Mouse (Mus musculus): ENCODE data around the gene Prkce. TPM values are rescaled to one million over a fixed set of nuclear protein-coding genes. Genes with fewer than 3 reads are reported as not detected.

The Prkce gene
- polyA plus RNA-seq, 1 experiment, result 4.8 TPM

DNA sequence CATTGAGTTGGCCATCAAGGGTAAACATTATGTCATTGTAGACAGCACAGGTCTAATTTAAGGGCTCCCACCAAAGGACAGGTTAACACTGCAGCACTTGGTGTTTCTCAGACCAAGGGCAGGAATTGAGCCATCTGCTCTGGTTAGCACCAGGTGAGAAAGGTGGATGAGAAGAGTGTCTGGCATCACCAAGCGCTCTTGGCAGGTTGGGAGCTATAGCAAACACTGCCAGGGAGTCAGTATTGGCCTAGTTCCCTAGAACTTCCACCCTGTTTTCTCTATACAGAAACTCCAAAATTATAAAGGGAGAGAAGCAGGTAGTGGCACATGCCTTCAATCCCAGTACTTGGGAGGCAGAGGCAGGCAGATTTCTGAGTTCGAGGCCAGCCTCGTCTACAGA lies 479.6 kb downstream of the Prkce start:
- WGBS, result 82% methylated on average over 3 of the region's 3 CpGs
- Histone ChIP-seq H3K4me3 (replicated peaks; ENCODE audit: control insufficient read depth, low read depth, low read length) (no peak overlapping the region), H3K4me1 (ENCODE audit: control insufficient read depth, insufficient read depth, low read length) (no peaks in the 10 kb centered on the region), H3K27ac (ENCODE audit: control insufficient read depth, insufficient read depth, low read depth, low read length, poor library complexity) (no peak overlapping the region)
- TF ChIP-seq POLR2A (IDR thresholded peaks at IDR 0.05; ENCODE audit: borderline replicate concordance, control insufficient read depth, low read depth, low read length), result no peak
- TF ChIP-seq CTCF (IDR thresholded peaks at IDR 0.05; ENCODE audit: control insufficient read depth, insufficient read depth, low read length), result no peak

DNA sequence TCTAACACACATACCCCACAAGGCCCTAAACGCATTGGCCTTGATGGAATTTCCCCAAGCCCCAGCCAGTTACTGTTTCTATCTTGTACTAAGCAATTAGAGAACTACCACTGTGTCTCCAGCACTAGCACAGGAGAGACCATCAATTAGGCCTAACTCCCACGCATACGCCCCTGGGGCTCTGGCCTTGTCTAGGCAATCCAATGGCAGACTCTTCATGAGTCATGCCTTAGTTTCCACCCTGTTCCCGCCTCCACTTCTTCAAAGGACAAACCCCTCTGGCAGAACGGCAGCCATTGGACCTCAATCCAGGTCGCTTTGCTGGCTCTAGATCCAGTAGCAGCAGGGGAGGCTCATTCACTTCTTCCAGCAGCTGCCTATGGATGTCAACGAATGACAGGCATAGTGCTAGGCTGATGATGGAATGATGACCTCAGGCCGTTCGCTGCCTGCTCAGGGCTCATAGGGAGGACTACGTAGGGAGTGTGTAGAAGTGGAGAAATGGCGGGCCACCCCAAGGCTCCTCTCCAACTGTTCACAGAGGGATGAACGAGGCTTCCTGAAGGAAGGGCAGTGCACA lies 481.4 kb downstream of the Prkce start:
- no peaks in the 10 kb centered on the region for H3K4me1 ChIP-seq (ENCODE audit: control insufficient read depth, insufficient read depth, low read length)
- WGBS, result 87% methylated on average over 12 of the region's 12 CpGs
- no peak overlapping the region for H3K4me3 ChIP-seq (replicated peaks; ENCODE audit: control insufficient read depth, low read depth, low read length)
- no peak overlapping the region for H3K27ac ChIP-seq (ENCODE audit: control insufficient read depth, insufficient read depth, low read depth, low read length, poor library complexity)
- TF ChIP-seq CTCF (IDR thresholded peaks at IDR 0.05; ENCODE audit: control insufficient read depth, insufficient read depth, low read length) (no peak), POLR2A (IDR thresholded peaks at IDR 0.05; ENCODE audit: borderline replicate concordance, control insufficient read depth, low read depth, low read length) (no peak)

- Histone ChIP-seq H3K4me3 (replicated peaks; ENCODE audit: control insufficient read depth, low read depth, low read length) (no peak overlapping the region), H3K4me1 (ENCODE audit: control insufficient read depth, insufficient read depth, low read length) (no peaks in the 10 kb centered on the region), H3K27ac (ENCODE audit: control insufficient read depth, insufficient read depth, low read depth, low read length, poor library complexity) (no peak overlapping the region)
- TF ChIP-seq CTCF (IDR thresholded peaks at IDR 0.05; ENCODE audit: control insufficient read depth, insufficient read depth, low read length) (no peak), POLR2A (IDR thresholded peaks at IDR 0.05; ENCODE audit: borderline replicate concordance, control insufficient read depth, low read depth, low read length) (no peak)
- WGBS, result 83% methylated on average over 6 of the region's 6 CpGs
Measured at GRCm38 (mm10) chr17:86650241-86650640, 482.7 kb downstream of the Prkce start.

DNA sequence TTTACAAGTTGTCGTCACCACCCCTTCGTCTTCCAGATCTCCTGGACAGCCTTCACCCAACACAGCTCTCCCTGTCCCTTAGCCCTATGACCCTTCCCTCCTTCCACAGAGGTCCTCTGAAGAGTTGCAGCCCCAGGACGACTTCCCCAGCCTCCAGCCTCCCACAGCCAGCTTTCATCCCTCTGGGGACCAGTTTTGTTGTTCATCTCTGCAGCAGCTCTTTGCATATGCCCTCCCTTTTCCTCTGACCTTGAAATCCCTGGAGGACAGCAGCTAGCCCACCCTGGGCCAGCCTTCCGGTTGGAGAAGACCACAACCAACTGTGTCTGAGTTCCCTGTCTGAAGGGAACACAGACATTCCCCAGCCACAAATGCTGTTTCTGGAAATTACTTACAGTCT lies 483.5 kb downstream of the Prkce start:
- WGBS, result 67% methylated on average over 4 of the region's 4 CpGs
- H3K4me1 ChIP-seq (ENCODE audit: control insufficient read depth, insufficient read depth, low read length), result no peaks in the 10 kb centered on the region
- no peak overlapping the region for H3K4me3 ChIP-seq (replicated peaks; ENCODE audit: control insufficient read depth, low read depth, low read length)
- no peak overlapping the region for H3K27ac ChIP-seq (ENCODE audit: control insufficient read depth, insufficient read depth, low read depth, low read length, poor library complexity)
- TF ChIP-seq POLR2A (IDR thresholded peaks at IDR 0.05; ENCODE audit: borderline replicate concordance, control insufficient read depth, low read depth, low read length), result no peak
- TF ChIP-seq CTCF (IDR thresholded peaks at IDR 0.05; ENCODE audit: control insufficient read depth, insufficient read depth, low read length), result no peak

- no peak overlapping the region for H3K27ac ChIP-seq (ENCODE audit: control insufficient read depth, insufficient read depth, low read depth, low read length, poor library complexity)
- H3K4me3 ChIP-seq (replicated peaks; ENCODE audit: control insufficient read depth, low read depth, low read length), result no peak overlapping the region
- no peak for TF ChIP-seq POLR2A (IDR thresholded peaks at IDR 0.05; ENCODE audit: borderline replicate concordance, control insufficient read depth, low read depth, low read length)
- TF ChIP-seq CTCF (IDR thresholded peaks at IDR 0.05; ENCODE audit: control insufficient read depth, insufficient read depth, low read length), result no peak
- H3K4me1 ChIP-seq (ENCODE audit: control insufficient read depth, insufficient read depth, low read length), result no peaks in the 10 kb centered on the region
- 75% methylated on average over 1 of the region's 1 CpGs for WGBS
Measured at GRCm38 (mm10) chr17:86652751-86653150, 485.2 kb downstream of the Prkce start.

DNA sequence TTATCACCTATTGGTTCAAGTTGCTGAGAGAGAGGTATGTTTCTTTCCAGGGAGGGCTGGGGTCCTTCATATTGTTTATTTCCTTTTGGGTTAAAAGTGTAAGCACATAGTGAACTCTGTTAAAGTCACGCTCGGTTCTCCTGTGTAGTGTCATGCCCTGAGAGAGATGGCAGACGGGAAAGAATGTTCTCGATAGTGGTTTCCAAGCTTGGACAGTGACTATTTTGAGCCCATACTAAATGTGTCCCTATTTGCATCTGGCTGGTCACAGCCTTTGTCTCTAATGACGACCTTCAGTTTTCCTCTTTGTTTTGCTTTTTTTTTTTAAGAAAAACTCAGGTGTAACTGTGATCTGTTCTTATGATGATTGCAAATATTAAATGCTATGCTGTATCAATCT lies 488.8 kb downstream of the Prkce start:
- Histone ChIP-seq H3K4me3 (replicated peaks; ENCODE audit: control insufficient read depth, low read depth, low read length) (no peak overlapping the region), H3K27ac (ENCODE audit: control insufficient read depth, insufficient read depth, low read depth, low read length, poor library complexity) (no peak overlapping the region), H3K4me1 (ENCODE audit: control insufficient read depth, insufficient read depth, low read length) (no peaks in the 10 kb centered on the region)
- TF ChIP-seq CTCF (IDR thresholded peaks at IDR 0.05; ENCODE audit: control insufficient read depth, insufficient read depth, low read length) (no peak), POLR2A (IDR thresholded peaks at IDR 0.05; ENCODE audit: borderline replicate concordance, control insufficient read depth, low read depth, low read length) (no peak)
- WGBS, result 83% methylated on average over 5 of the region's 5 CpGs

- H3K4me1 ChIP-seq (ENCODE audit: control insufficient read depth, insufficient read depth, low read length), result no peaks in the 10 kb centered on the region; the same call in 1 of the 2 replicates
- H3K27ac ChIP-seq (ENCODE audit: control insufficient read depth, insufficient read depth, low read depth, low read length, poor library complexity), result no peak overlapping the region
- H3K4me3 ChIP-seq (replicated peaks; ENCODE audit: control insufficient read depth, low read depth, low read length), result no peak overlapping the region
- 82% methylated on average over 1 of the region's 1 CpGs for WGBS
- no peak for TF ChIP-seq CTCF (IDR thresholded peaks at IDR 0.05; ENCODE audit: control insufficient read depth, insufficient read depth, low read length)
- no peak for TF ChIP-seq POLR2A (IDR thresholded peaks at IDR 0.05; ENCODE audit: borderline replicate concordance, control insufficient read depth, low read depth, low read length)
Measured at GRCm38 (mm10) chr17:86662301-86662700, 494.7 kb downstream of the Prkce start.

DNA sequence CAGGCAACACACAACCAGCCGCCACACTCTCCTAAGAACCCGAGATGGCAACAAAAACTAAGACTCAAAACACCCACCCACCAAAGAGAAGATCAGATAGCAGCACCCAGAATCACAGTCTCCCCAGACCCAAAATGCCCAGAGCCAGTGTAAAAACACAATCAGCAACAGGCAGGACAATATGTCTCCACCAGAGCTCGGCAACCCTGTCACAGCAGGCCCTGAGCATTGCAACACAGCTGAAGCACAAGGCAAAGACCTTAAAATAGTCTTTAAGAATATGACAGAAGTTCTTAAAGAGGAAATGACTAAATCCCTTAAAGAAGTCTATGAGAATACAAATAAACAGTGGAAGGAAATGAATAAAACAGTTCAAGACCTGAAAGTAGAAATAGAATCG lies 495.9 kb downstream of the Prkce start:
- 42% methylated on average over 4 of the region's 4 CpGs for WGBS
- no peaks in the 10 kb centered on the region; the same call in 1 of the 2 replicates for H3K4me1 ChIP-seq (ENCODE audit: control insufficient read depth, insufficient read depth, low read length)
- TF ChIP-seq POLR2A (IDR thresholded peaks at IDR 0.05; ENCODE audit: borderline replicate concordance, control insufficient read depth, low read depth, low read length) (no peak), CTCF (IDR thresholded peaks at IDR 0.05; ENCODE audit: control insufficient read depth, insufficient read depth, low read length) (no peak)
- H3K4me3 ChIP-seq (replicated peaks; ENCODE audit: control insufficient read depth, low read depth, low read length), result no peak overlapping the region
- H3K27ac ChIP-seq (ENCODE audit: control insufficient read depth, insufficient read depth, low read depth, low read length, poor library complexity), result no peak overlapping the region

Data from bone marrow, adult 2 months (tissue).